Mouse (Mus musculus) erythroblast, adult 5-6 weeks (primary cell): ENCODE measurements around the gene Nkrf. TPM values are rescaled to one million over a fixed set of nuclear protein-coding genes. Genes with fewer than 3 reads are reported as not detected.

ENCODE experiments used
- ATAC-seq: replicated peaks from 2 replicates; pipeline ENCODE4 v1.8.0; 2016; ENCODE audit warnings: moderate number of reproducible peaks, mild to moderate bottlenecking, moderate TSS enrichment, inconsistent platforms; ENCODE audit not compliant: poor library complexity, low FRiP score, severe bottlenecking
- total RNA-seq, 2 experiments: library from RNA; stranded (forward) in 1 of 2; stranded (reverse) in 1 of 2; fragments of 150-400 nt in 1 of 2; fragments of 200-764, 138-1000 nt in 1 of 2; gene quantifications; 2 replicates each; pipeline versions ENCODE4 v1.2.3 to v1.2.4; 2015 to 2017; ENCODE audit warnings: low replicate concordance in 2 of 2

The Nkrf gene
- total RNA-seq, 2 experiments from 2014 or later: 0.34 to 8.5 TPM

- ATAC-seq: no peak
These were observed 37.9 kb downstream of the Nkrf start for GRCm38 (mm10) chrX:36864609-36865328.

- ATAC-seq: peak; percentile 100
These were observed 38.7 kb downstream of the Nkrf start for GRCm38 (mm10) chrX:36863766-36864608.

- ATAC-seq: no peak
These were observed 50.1 kb downstream of the Nkrf start for GRCm38 (mm10) chrX:36852631-36853030.

- no peak for ATAC-seq
These were observed 55.5 kb downstream of the Nkrf start for GRCm38 (mm10) chrX:36847152-36847551.

GRCm38 (mm10) chrX:36843346-36843990, 59.2 kb downstream of the Nkrf start:
- ATAC-seq: no peak

- no peak for ATAC-seq
These were observed 61.0 kb downstream of the Nkrf start for GRCm38 (mm10) chrX:36841698-36842097.

- ATAC-seq: no peak
These were observed 63.3 kb downstream of the Nkrf start for GRCm38 (mm10) chrX:36839391-36839790.

Other genes with a start within 250 kb of the Nkrf start
- gene Slc25a43, start 159.2 kb downstream of the Nkrf start, total RNA-seq (2015; ENCODE audit: low replicate concordance): not detected in 2 replicates
- not detected in 2 replicates for gene Slc25a43, start 159.2 kb downstream of the Nkrf start, total RNA-seq (2017; ENCODE audit: low replicate concordance)
- gene Slc25a5, start 107.2 kb downstream of the Nkrf start, total RNA-seq (2015; ENCODE audit: low replicate concordance): 240 and 241 TPM in 2 replicates
- 141 and 160 TPM in 2 replicates for gene Slc25a5, start 107.2 kb downstream of the Nkrf start, total RNA-seq (2017; ENCODE audit: low replicate concordance)
- gene Ube2a, start 29.0 kb downstream of the Nkrf start, total RNA-seq (2015; ENCODE audit: low replicate concordance): 16.7 and 39.9 TPM in 2 replicates
- gene Ube2a, start 29.0 kb downstream of the Nkrf start, total RNA-seq (2017; ENCODE audit: low replicate concordance): 4.3 and 19.9 TPM in 2 replicates
- 9.2 and 22.2 TPM in 2 replicates for gene C330007P06Rik, start 28.8 kb downstream of the Nkrf start, total RNA-seq (2015; ENCODE audit: low replicate concordance)
- 17.7 and 23.5 TPM in 2 replicates for gene C330007P06Rik, start 28.8 kb downstream of the Nkrf start, total RNA-seq (2017; ENCODE audit: low replicate concordance)
- 8.6 and 12.5 TPM in 2 replicates for gene Sept6, start 88.9 kb upstream of the Nkrf start, total RNA-seq (2015; ENCODE audit: low replicate concordance)
- 4.5 and 7.1 TPM in 2 replicates for gene Sept6, start 88.9 kb upstream of the Nkrf start, total RNA-seq (2017; ENCODE audit: low replicate concordance)
- gene Sowahd, start 145.9 kb upstream of the Nkrf start, total RNA-seq (2015; ENCODE audit: low replicate concordance): not detected in 2 replicates
- not detected in 2 replicates for gene Sowahd, start 145.9 kb upstream of the Nkrf start, total RNA-seq (2017; ENCODE audit: low replicate concordance)
- 374 and 391 TPM in 2 replicates for gene Rpl39, start 182.5 kb upstream of the Nkrf start, total RNA-seq (2015; ENCODE audit: low replicate concordance)
- gene Rpl39, start 182.5 kb upstream of the Nkrf start, total RNA-seq (2017; ENCODE audit: low replicate concordance): 399 and 493 TPM in 2 replicates
- 12.7 and 21.7 TPM in 2 replicates for gene Upf3b, start 207.4 kb upstream of the Nkrf start, total RNA-seq (2015; ENCODE audit: low replicate concordance)
- gene Upf3b, start 207.4 kb upstream of the Nkrf start, total RNA-seq (2017; ENCODE audit: low replicate concordance): 30.8 and 32.2 TPM in 2 replicates
- gene Nkap, start 223.9 kb upstream of the Nkrf start, total RNA-seq (2015; ENCODE audit: low replicate concordance): 6.5 and 8.3 TPM in 2 replicates
- 23.4 and 38.3 TPM in 2 replicates for gene Nkap, start 223.9 kb upstream of the Nkrf start, total RNA-seq (2017; ENCODE audit: low replicate concordance)